Mouse (Mus musculus) thymus, adult 2 months (tissue): Measurements from ENCODE around the gene Tmprss11e.

ENCODE experiments used
- CTCF ChIP-seq: fragments of 200-500 bp; IDR thresholded peaks from 2 replicates; pipeline ENCODE4 v1.5.1; 2012; ENCODE audit warnings: mild to moderate bottlenecking, control low read depth, low read length, moderate library complexity, borderline replicate concordance; ENCODE audit not compliant: control insufficient read depth, poor library complexity, insufficient read depth; ENCODE audit errors: extremely low read depth
- POLR2A ChIP-seq: fragments of 200-500 bp; IDR thresholded peaks from 2 replicates; pipeline ENCODE4 v1.6.1; 2012; ENCODE audit warnings: mild to moderate bottlenecking, low read length, control low read depth, moderate library complexity; ENCODE audit not compliant: control insufficient read depth, poor library complexity, insufficient read depth; ENCODE audit errors: extremely low read depth

DNA sequence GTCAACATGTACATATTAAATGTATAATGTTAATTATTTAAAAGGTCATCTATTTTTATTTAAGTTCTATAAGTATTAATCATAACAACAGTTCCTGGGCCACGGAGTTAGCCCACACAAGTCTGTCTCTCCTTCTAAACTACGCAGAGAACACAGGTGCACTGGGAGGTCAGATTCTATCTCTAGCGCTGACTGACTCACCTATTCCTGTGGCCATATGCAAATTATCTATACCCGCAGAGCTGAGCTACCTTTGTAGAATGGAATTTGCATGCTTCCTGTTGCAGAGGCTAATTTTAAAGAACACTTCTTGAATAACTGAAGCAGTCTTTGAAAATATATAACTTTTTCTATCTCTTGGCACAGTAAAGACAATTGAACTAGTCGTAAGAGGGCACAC is 4.5 kb downstream of the Tmprss11e start:
- TF ChIP-seq CTCF (no peak), POLR2A (no peak)
